Mouse (Mus musculus): ENCODE measurements around the gene Lingo3.

DNA sequence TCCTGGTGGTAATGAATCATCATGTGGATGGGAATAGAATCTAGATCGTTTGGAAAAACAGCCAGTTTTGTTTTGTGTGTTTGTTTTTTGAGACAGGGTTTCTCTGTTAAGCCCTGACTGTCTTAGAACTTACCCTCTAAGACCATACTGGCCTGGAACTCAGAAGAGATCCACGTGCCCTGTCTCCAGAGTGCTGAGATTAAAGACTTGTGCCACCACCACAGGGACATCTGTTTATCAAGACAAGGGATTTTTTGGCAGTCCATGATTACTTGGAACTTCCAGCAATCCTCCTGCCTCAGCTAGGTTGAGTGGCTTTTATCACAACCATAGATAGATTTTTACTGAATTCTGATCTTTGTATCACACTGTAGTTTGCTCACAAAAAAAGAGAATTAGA, 19.0 kb downstream of the Lingo3 start:
- TF ChIP-seq CTCF (IDR thresholded peaks at IDR 0.05; ENCODE audit: insufficient read depth, low read length) (no peak), POLR2A (IDR thresholded peaks at IDR 0.05; ENCODE audit: borderline replicate concordance, extremely low read depth, low read depth, low read length) (no peak)
